Mouse (Mus musculus): Measurements from ENCODE around the gene Prr19.
"Not testable (repeated sequence)": the region's sequence is repeated elsewhere in the genome, so short reads cannot be mapped to it uniquely, and the experiment has no call there.

The Prr19 gene

GRCm38 (mm10) chr7:25301063-25301462 is at the start of gene Prr19:
Gene Prr19 (plus strand): TSS chr7:25301411.
- no peak for DNase-seq (ENCODE audit: low read depth, low spot score)

GRCm38 (mm10) chr7:25251822-25252221 is 49.4 kb upstream of the Prr19 start:
- DNase-seq (ENCODE audit: low read depth, low spot score), result no peak

GRCm38 (mm10) chr7:25261896-25262295 is 39.3 kb upstream of the Prr19 start:
- DNase-seq (ENCODE audit: low read depth, low spot score), result no peak

GRCm38 (mm10) chr7:25263968-25264870 is 37.0 kb upstream of the Prr19 start:
- DNase-seq (ENCODE audit: low read depth, low spot score), result no peak

GRCm38 (mm10) chr7:25265743-25266142 is 35.5 kb upstream of the Prr19 start:
- DNase-seq (ENCODE audit: low read depth, low spot score), result not testable (repeated sequence)

GRCm38 (mm10) chr7:25266180-25266962 is 34.8 kb upstream of the Prr19 start:
- no peak for DNase-seq (ENCODE audit: low read depth, low spot score)

- DNase-seq (ENCODE audit: low read depth, low spot score), result peak; percentile 84
These were observed 33.9 kb upstream of the Prr19 start, which contains the start of gene Cic for GRCm38 (mm10) chr7:25267301-25267750. Gene Cic (plus strand): TSS chr7:25267704.

- DNase-seq (ENCODE audit: low read depth, low spot score), result peak; percentile 100
These were observed 33.3 kb upstream of the Prr19 start for GRCm38 (mm10) chr7:25267751-25268463.

- DNase-seq (ENCODE audit: low read depth, low spot score), result no peak
These were observed 32.6 kb upstream of the Prr19 start for GRCm38 (mm10) chr7:25268588-25268987.

GRCm38 (mm10) chr7:25269029-25269428 is 32.2 kb upstream of the Prr19 start:
- DNase-seq (ENCODE audit: low read depth, low spot score), result no peak

- no peak for DNase-seq (ENCODE audit: low read depth, low spot score)
These were observed 31.5 kb upstream of the Prr19 start for GRCm38 (mm10) chr7:25269545-25270271.

- DNase-seq (ENCODE audit: low read depth, low spot score), result no peak
These were observed 30.3 kb upstream of the Prr19 start for GRCm38 (mm10) chr7:25270652-25271633.

GRCm38 (mm10) chr7:25271651-25272444 is 29.4 kb upstream of the Prr19 start:
- no peak for DNase-seq (ENCODE audit: low read depth, low spot score)

- no peak for DNase-seq (ENCODE audit: low read depth, low spot score)
These were observed 28.6 kb upstream of the Prr19 start for GRCm38 (mm10) chr7:25272445-25273258.

GRCm38 (mm10) chr7:25273259-25274241 is 27.7 kb upstream of the Prr19 start:
- no peak for DNase-seq (ENCODE audit: low read depth, low spot score)

GRCm38 (mm10) chr7:25274571-25274970 is 26.6 kb upstream of the Prr19 start:
- no peak for DNase-seq (ENCODE audit: low read depth, low spot score)

GRCm38 (mm10) chr7:25274996-25275395 is 26.2 kb upstream of the Prr19 start:
- DNase-seq (ENCODE audit: low read depth, low spot score), result no peak

All from retina, adult 2 months (tissue).